Mouse (Mus musculus) leukemia stem cell, adult 10-12 weeks (primary cell): ENCODE measurements around the gene Nudcd2. TPM values are rescaled to one million over a fixed set of nuclear protein-coding genes. Genes with fewer than 3 reads are reported as not detected.

Source experiments
- polyA plus RNA-seq: library from polyadenylated mRNA; stranded (reverse); fragments of >175 nt; gene quantifications from 2 replicates; pipeline ENCODE4 v1.2.3, GENCODE M21; 2012; ENCODE audit warnings: low replicate concordance

The Nudcd2 gene
- polyA plus RNA-seq = 53.3 and 64.1 TPM in 2 replicates

GRCm38 (mm10) chr11:40733339-40734174 is at the start of gene Nudcd2, which contains the start of gene Hmmr:
Nudcd2 (plus strand) TSS chr11:40733667.
Hmmr (minus strand) TSS chr11:40733422.

GRCm38 (mm10) chr11:40695103-40695502 is 38.4 kb upstream of the Nudcd2 start, which contains the start of gene Mat2b:
Mat2b (minus strand) TSS chr11:40695203.

GRCm38 (mm10) chr11:40755109-40755627 is 21.7 kb downstream of the Nudcd2 start, which contains the start of gene Ccng1:
Ccng1 (minus strand) TSS chr11:40755311.

Other genes starting within 250 kb of the Nudcd2 start
- gene Mat2b, start 38.5 kb upstream of the Nudcd2 start, polyA plus RNA-seq = 17.0 and 29.6 TPM in 2 replicates
- gene Hmmr, start 245 bp upstream of the Nudcd2 start, polyA plus RNA-seq = 1.5 and 6.2 TPM in 2 replicates
- gene Ccng1, start 21.6 kb downstream of the Nudcd2 start, polyA plus RNA-seq = 101 and 226 TPM in 2 replicates